Mouse (Mus musculus): Measurements from ENCODE around the gene Pitpna. TPM values are rescaled to one million over a fixed set of nuclear protein-coding genes. Genes with fewer than 3 reads are reported as not detected.

Gene Pitpna
- polyA plus RNA-seq, 1 experiment from 2014 or later = 90.2 TPM

- ATAC-seq = no peak
- peak overlapping the region; percentile 41; the same call in 1 of the 2 replicates for H3K27ac ChIP-seq (ENCODE audit: low read length)
- no peak overlapping the region for H3K4me2 ChIP-seq (ENCODE audit: low read length)
- peaks cover 3% of the 10 kb centered on the region; the same call in 1 of the 2 replicates for H3K36me3 ChIP-seq (ENCODE audit: control insufficient read depth, insufficient read depth)
- H3K27me3 ChIP-seq (replicated peaks; ENCODE audit: control insufficient read depth, insufficient read depth, low read length) = no peaks in the 10 kb centered on the region
- H3K4me1 ChIP-seq (replicated peaks; ENCODE audit: control insufficient read depth, insufficient read depth, low read length) = no peaks in the 10 kb centered on the region
- H3K9ac ChIP-seq (replicated peaks; ENCODE audit: low read depth, low read length) = no peak overlapping the region
- no peaks in the 10 kb centered on the region for H3K9me3 ChIP-seq (ENCODE audit: control insufficient read depth, low read length)
- WGBS = 75% methylated on average over 14 of the region's 14 CpGs
- H3K4me3 ChIP-seq (replicated peaks; ENCODE audit: low read length) = no peak overlapping the region
Measured at GRCm38 (mm10) chr11:75560530-75561409, 27.1 kb upstream of the Pitpna start.

GRCm38 (mm10) chr11:75561410-75561791 is 26.5 kb upstream of the Pitpna start:
- Histone ChIP-seq H3K4me3 (replicated peaks; ENCODE audit: low read length) (no peak overlapping the region), H3K9ac (replicated peaks; ENCODE audit: low read depth, low read length) (no peak overlapping the region), H3K4me1 (replicated peaks; ENCODE audit: control insufficient read depth, insufficient read depth, low read length) (no peaks in the 10 kb centered on the region), H3K9me3 (ENCODE audit: control insufficient read depth, low read length) (no peaks in the 10 kb centered on the region), H3K27me3 (replicated peaks; ENCODE audit: control insufficient read depth, insufficient read depth, low read length) (no peaks in the 10 kb centered on the region), H3K27ac (ENCODE audit: low read length) (no peak overlapping the region), H3K4me2 (ENCODE audit: low read length) (no peak overlapping the region), H3K36me3 (ENCODE audit: control insufficient read depth, insufficient read depth) (peaks cover 5% of the 10 kb centered on the region)
- ATAC-seq = no peak
- 80% methylated on average over 5 of the region's 5 CpGs for WGBS

- H3K9me3 ChIP-seq (ENCODE audit: control insufficient read depth, low read length) = no peaks in the 10 kb centered on the region
- no peak for ATAC-seq
- H3K27ac ChIP-seq (ENCODE audit: low read length) = no peak overlapping the region
- H3K4me3 ChIP-seq (replicated peaks; ENCODE audit: low read length) = no peak overlapping the region
- 84% methylated on average over 8 of the region's 8 CpGs for WGBS
- H3K36me3 ChIP-seq (ENCODE audit: control insufficient read depth, insufficient read depth) = peaks cover 9% of the 10 kb centered on the region
- no peak overlapping the region for H3K9ac ChIP-seq (replicated peaks; ENCODE audit: low read depth, low read length)
- H3K4me2 ChIP-seq (ENCODE audit: low read length) = no peak overlapping the region
- no peaks in the 10 kb centered on the region for H3K4me1 ChIP-seq (replicated peaks; ENCODE audit: control insufficient read depth, insufficient read depth, low read length)
- no peaks in the 10 kb centered on the region for H3K27me3 ChIP-seq (replicated peaks; ENCODE audit: control insufficient read depth, insufficient read depth, low read length)
Measured at GRCm38 (mm10) chr11:75562840-75563239, 25.1 kb upstream of the Pitpna start.

- Histone ChIP-seq H3K36me3 (ENCODE audit: control insufficient read depth, insufficient read depth) (peaks cover 15% of the 10 kb centered on the region), H3K27me3 (replicated peaks; ENCODE audit: control insufficient read depth, insufficient read depth, low read length) (no peaks in the 10 kb centered on the region), H3K27ac (ENCODE audit: low read length) (no peak overlapping the region), H3K9me3 (ENCODE audit: control insufficient read depth, low read length) (no peaks in the 10 kb centered on the region), H3K4me2 (ENCODE audit: low read length) (no peak overlapping the region), H3K4me1 (replicated peaks; ENCODE audit: control insufficient read depth, insufficient read depth, low read length) (no peaks in the 10 kb centered on the region), H3K4me3 (replicated peaks; ENCODE audit: low read length) (no peak overlapping the region), H3K9ac (replicated peaks; ENCODE audit: low read depth, low read length) (no peak overlapping the region)
- WGBS = 74% methylated on average over 18 of the region's 18 CpGs
- no peak for ATAC-seq
Measured at GRCm38 (mm10) chr11:75563851-75564548, 23.9 kb upstream of the Pitpna start.

DNA sequence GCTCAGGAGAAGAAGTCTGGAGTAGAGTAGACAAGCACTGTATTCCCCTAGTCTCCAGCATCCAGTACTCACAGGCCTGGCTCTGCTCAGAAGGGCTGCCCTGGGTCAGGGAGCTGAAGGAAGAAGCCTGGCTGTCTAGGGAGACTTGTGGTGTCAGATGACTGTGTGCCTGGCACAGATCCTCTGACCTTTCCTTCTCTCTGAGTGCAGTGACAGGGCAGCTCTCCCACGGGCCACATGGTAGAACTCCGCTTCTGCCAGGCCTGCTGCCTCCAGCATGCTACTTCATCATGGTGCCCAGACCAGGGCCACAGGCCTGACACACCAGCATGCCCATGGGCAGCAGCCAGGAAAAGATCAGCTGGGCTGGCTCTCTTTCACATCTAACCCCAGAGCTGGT is 22.0 kb upstream of the Pitpna start:
- Histone ChIP-seq H3K9me3 (ENCODE audit: control insufficient read depth, low read length) (no peaks in the 10 kb centered on the region), H3K27ac (ENCODE audit: low read length) (no peak overlapping the region), H3K4me2 (ENCODE audit: low read length) (no peak overlapping the region), H3K9ac (replicated peaks; ENCODE audit: low read depth, low read length) (no peak overlapping the region), H3K4me3 (replicated peaks; ENCODE audit: low read length) (no peak overlapping the region), H3K36me3 (ENCODE audit: control insufficient read depth, insufficient read depth) (peaks cover 22% of the 10 kb centered on the region), H3K27me3 (replicated peaks; ENCODE audit: control insufficient read depth, insufficient read depth, low read length) (no peaks in the 10 kb centered on the region), H3K4me1 (replicated peaks; ENCODE audit: control insufficient read depth, insufficient read depth, low read length) (no peaks in the 10 kb centered on the region)
- WGBS = 82% methylated on average over 2 of the region's 2 CpGs
- no peak for ATAC-seq

GRCm38 (mm10) chr11:75566276-75567196 is 21.4 kb upstream of the Pitpna start:
- H3K9me3 ChIP-seq (ENCODE audit: control insufficient read depth, low read length) = no peaks in the 10 kb centered on the region
- H3K4me3 ChIP-seq (replicated peaks; ENCODE audit: low read length) = no peak overlapping the region
- no peaks in the 10 kb centered on the region for H3K27me3 ChIP-seq (replicated peaks; ENCODE audit: control insufficient read depth, insufficient read depth, low read length)
- no peak overlapping the region for H3K4me2 ChIP-seq (ENCODE audit: low read length)
- 78% methylated on average over 13 of the region's 13 CpGs for WGBS
- no peak overlapping the region for H3K9ac ChIP-seq (replicated peaks; ENCODE audit: low read depth, low read length)
- H3K27ac ChIP-seq (ENCODE audit: low read length) = no peak overlapping the region
- ATAC-seq = no peak
- no peaks in the 10 kb centered on the region for H3K4me1 ChIP-seq (replicated peaks; ENCODE audit: control insufficient read depth, insufficient read depth, low read length)
- H3K36me3 ChIP-seq (ENCODE audit: control insufficient read depth, insufficient read depth) = peaks cover 22% of the 10 kb centered on the region

GRCm38 (mm10) chr11:75567346-75568114 is 20.4 kb upstream of the Pitpna start:
- Histone ChIP-seq H3K4me2 (ENCODE audit: low read length) (no peak overlapping the region), H3K4me1 (replicated peaks; ENCODE audit: control insufficient read depth, insufficient read depth, low read length) (peaks cover 6% of the 10 kb centered on the region), H3K36me3 (ENCODE audit: control insufficient read depth, insufficient read depth) (peaks cover 22% of the 10 kb centered on the region), H3K9ac (replicated peaks; ENCODE audit: low read depth, low read length) (no peak overlapping the region), H3K4me3 (replicated peaks; ENCODE audit: low read length) (no peak overlapping the region), H3K27ac (ENCODE audit: low read length) (no peak overlapping the region), H3K27me3 (replicated peaks; ENCODE audit: control insufficient read depth, insufficient read depth, low read length) (no peaks in the 10 kb centered on the region), H3K9me3 (ENCODE audit: control insufficient read depth, low read length) (no peaks in the 10 kb centered on the region)
- WGBS = 63% methylated on average over 9 of the region's 9 CpGs
- ATAC-seq = no peak

- no peaks in the 10 kb centered on the region for H3K9me3 ChIP-seq (ENCODE audit: control insufficient read depth, low read length)
- no peak overlapping the region for H3K4me2 ChIP-seq (ENCODE audit: low read length)
- ATAC-seq = no peak
- no peak overlapping the region for H3K9ac ChIP-seq (replicated peaks; ENCODE audit: low read depth, low read length)
- H3K27me3 ChIP-seq (replicated peaks; ENCODE audit: control insufficient read depth, insufficient read depth, low read length) = no peaks in the 10 kb centered on the region
- 80% methylated on average over 6 of the region's 6 CpGs for WGBS
- peaks cover 19% of the 10 kb centered on the region for H3K36me3 ChIP-seq (ENCODE audit: control insufficient read depth, insufficient read depth)
- no peak overlapping the region for H3K27ac ChIP-seq (ENCODE audit: low read length)
- H3K4me1 ChIP-seq (replicated peaks; ENCODE audit: control insufficient read depth, insufficient read depth, low read length) = peaks cover 11% of the 10 kb centered on the region
- H3K4me3 ChIP-seq (replicated peaks; ENCODE audit: low read length) = no peak overlapping the region
Measured at GRCm38 (mm10) chr11:75568115-75568511, 19.8 kb upstream of the Pitpna start.

Measured in forebrain, embryonic 16.5 days (tissue).